Mouse (Mus musculus) ES-Bruce4 (cell line): ENCODE data around the gene Map3k12. TPM values are rescaled to one million over a fixed set of nuclear protein-coding genes. Genes with fewer than 3 reads are reported as not detected.

ENCODE experiments used
- H3K27ac ChIP-seq: 2 replicates; pipeline ENCODE4 v1.5.1; 2012; ENCODE audit warnings: low read length, inconsistent platforms; ENCODE audit not compliant: insufficient read depth
- H3K27me3 ChIP-seq: 2 replicates; pipeline ENCODE4 v1.6.1; 2012; ENCODE audit warnings: mild to moderate bottlenecking, low read length, inconsistent platforms; ENCODE audit not compliant: control insufficient read depth, poor library complexity, insufficient read depth, severe bottlenecking
- H3K36me3 ChIP-seq: 2 replicates; pipeline ENCODE4 v1.6.1; 2012; ENCODE audit warnings: inconsistent platforms, mild to moderate bottlenecking, low read length, moderate library complexity; ENCODE audit not compliant: control insufficient read depth, poor library complexity, insufficient read depth, severe bottlenecking
- H3K4me1 ChIP-seq: one replicate; pipeline ENCODE4 v1.8.1; 2011; ENCODE audit warnings: low read length; ENCODE audit not compliant: control insufficient read depth, insufficient read depth
- H3K4me3 ChIP-seq: 2 replicates; pipeline ENCODE4 v1.5.1; 2011; ENCODE audit warnings: low read depth, mild to moderate bottlenecking, low read length
- H3K9ac ChIP-seq: 2 replicates; pipeline ENCODE4 v1.6.1; 2012; ENCODE audit warnings: low read depth, mild to moderate bottlenecking, inconsistent platforms; ENCODE audit not compliant: poor library complexity, severe bottlenecking
- H3K9me3 ChIP-seq: replicated peaks from 2 replicates; pipeline ENCODE4 v1.6.1; 2012; ENCODE audit warnings: mild to moderate bottlenecking, low read length, inconsistent platforms; ENCODE audit not compliant: control insufficient read depth, poor library complexity, insufficient read depth, severe bottlenecking
- CTCF ChIP-seq: IDR thresholded peaks from one replicate; pipeline ENCODE4 v1.8.1; 2011; ENCODE audit warnings: low read depth, low read length
- EP300 ChIP-seq: IDR thresholded peaks from 2 replicates; pipeline ENCODE4 v1.6.1; 2011; ENCODE audit warnings: low read depth, low read length; ENCODE audit not compliant: insufficient read depth
- POLR2A ChIP-seq: IDR thresholded peaks from one replicate; pipeline ENCODE4 v1.8.1; 2011; ENCODE audit warnings: low read length; ENCODE audit not compliant: insufficient read depth
- polyA plus RNA-seq: library from polyadenylated mRNA; stranded (reverse); fragments of >200 nt; gene quantifications from 2 replicates; pipeline ENCODE4 v1.2.4, GENCODE M21; 2011; ENCODE audit warnings: low read depth; ENCODE audit not compliant: missing spikeins, insufficient read depth, insufficient read length

Gene Map3k12
- polyA plus RNA-seq, 1 experiment = 11.1 TPM

- no peak overlapping the region for H3K9ac ChIP-seq
Observed at GRCm38 (mm10) chr15:102499370-102499769, 17.5 kb downstream of the Map3k12 start.

DNA sequence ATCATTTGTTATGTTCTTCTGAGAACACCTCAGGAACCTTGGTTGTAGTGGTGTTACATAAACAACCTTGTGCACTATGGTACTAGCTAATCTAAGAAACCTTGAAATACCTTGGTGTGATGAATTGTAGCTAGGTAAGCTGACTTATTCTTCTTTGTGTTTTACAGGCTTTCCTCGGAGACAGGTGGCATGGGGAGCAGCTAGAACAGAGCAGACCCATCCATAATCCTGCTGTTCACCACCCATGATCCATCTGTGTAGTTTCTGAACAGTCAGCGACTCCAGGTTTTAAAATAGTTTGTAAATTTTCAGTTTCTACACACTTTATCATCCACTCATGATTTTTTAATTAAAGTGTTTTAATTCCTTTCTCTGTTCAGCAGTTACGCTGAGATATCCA lies 18.5 kb downstream of the Map3k12 start:
- H3K9ac ChIP-seq = no peak overlapping the region
- H3K4me1 ChIP-seq = no peaks in the 10 kb centered on the region
- H3K4me3 ChIP-seq = no peak overlapping the region
- H3K27ac ChIP-seq = no peak overlapping the region
- TF ChIP-seq POLR2A (no peak), CTCF (no peak)
- H3K27me3 ChIP-seq = no peaks in the 10 kb centered on the region
- peaks cover 96% of the 10 kb centered on the region for H3K36me3 ChIP-seq
- no peaks in the 10 kb centered on the region for H3K9me3 ChIP-seq

More at GRCm38 (mm10) chr15:102499370-102499769, 17.5 kb downstream of the Map3k12 start:
- Histone ChIP-seq H3K4me3 (no peak overlapping the region), H3K9me3 (no peaks in the 10 kb centered on the region), H3K27ac (no peak overlapping the region), H3K27me3 (no peaks in the 10 kb centered on the region), H3K4me1 (no peaks in the 10 kb centered on the region), H3K36me3 (peaks cover 96% of the 10 kb centered on the region)
- TF ChIP-seq CTCF (no peak), EP300 (no peak), POLR2A (no peak)

DNA sequence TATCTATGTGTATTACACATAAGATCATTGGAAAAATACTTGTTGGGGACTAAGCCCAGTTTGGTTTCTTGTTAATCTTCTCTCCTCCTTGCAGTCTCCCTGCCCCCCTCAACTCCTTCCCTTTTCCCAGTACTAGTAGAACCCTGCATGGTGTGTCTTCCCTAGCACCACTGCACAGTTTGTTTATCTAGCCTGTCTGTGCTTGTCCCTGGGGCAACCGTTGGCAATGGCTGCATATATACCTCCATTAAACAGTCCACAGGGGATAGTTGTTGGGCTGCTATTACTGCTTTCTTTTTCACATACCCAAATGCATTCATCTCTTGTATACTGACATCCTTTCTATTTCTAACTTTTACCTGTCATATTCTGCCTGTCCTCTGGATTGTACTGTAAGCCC lies 29.2 kb downstream of the Map3k12 start:
- no peaks in the 10 kb centered on the region for H3K4me1 ChIP-seq
- no peak overlapping the region for H3K4me3 ChIP-seq
- H3K27me3 ChIP-seq = no peaks in the 10 kb centered on the region
- H3K36me3 ChIP-seq = peaks cover 89% of the 10 kb centered on the region
- TF ChIP-seq EP300 = no peak
- H3K27ac ChIP-seq = no peak overlapping the region
- no peak overlapping the region for H3K9ac ChIP-seq
- H3K9me3 ChIP-seq = no peaks in the 10 kb centered on the region

- Histone ChIP-seq H3K9ac (no peak overlapping the region), H3K4me3 (no peak overlapping the region), H3K36me3 (peaks cover 90% of the 10 kb centered on the region), H3K4me1 (no peaks in the 10 kb centered on the region), H3K9me3 (no peaks in the 10 kb centered on the region), H3K27me3 (no peaks in the 10 kb centered on the region), H3K27ac (no peak overlapping the region)
- TF ChIP-seq POLR2A (no peak), EP300 (no peak), CTCF (no peak)
Observed at GRCm38 (mm10) chr15:102485853-102486252, 31.0 kb downstream of the Map3k12 start.

- Histone ChIP-seq H3K4me1 (no peaks in the 10 kb centered on the region), H3K4me3 (no peak overlapping the region), H3K36me3 (peaks cover 86% of the 10 kb centered on the region), H3K27me3 (no peaks in the 10 kb centered on the region), H3K9me3 (no peaks in the 10 kb centered on the region), H3K27ac (no peak overlapping the region), H3K9ac (no peak overlapping the region)
- TF ChIP-seq CTCF (no peak), EP300 (no peak), POLR2A (no peak)
Observed at GRCm38 (mm10) chr15:102483136-102483535, 33.7 kb downstream of the Map3k12 start.

DNA sequence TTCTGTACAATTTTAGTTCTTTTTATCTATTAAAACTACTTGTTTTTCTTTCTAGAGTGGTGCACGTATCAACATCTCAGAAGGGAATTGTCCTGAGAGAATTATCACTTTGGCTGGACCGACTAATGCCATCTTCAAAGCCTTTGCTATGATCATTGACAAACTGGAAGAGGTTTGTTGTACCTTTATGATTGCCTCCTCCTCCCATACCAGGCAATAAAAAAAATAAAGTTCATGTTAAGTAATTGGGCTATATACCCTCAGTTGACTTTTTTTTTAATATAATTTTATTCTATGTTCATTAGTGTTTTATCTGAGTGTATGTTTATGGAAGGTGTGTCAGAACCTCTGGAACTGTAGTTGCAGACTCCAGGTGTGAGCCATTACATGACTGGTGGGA lies 42.3 kb downstream of the Map3k12 start:
- no peaks in the 10 kb centered on the region for H3K4me1 ChIP-seq
- no peak for TF ChIP-seq EP300
- TF ChIP-seq CTCF = no peak
- TF ChIP-seq POLR2A = no peak
- no peaks in the 10 kb centered on the region for H3K27me3 ChIP-seq
- no peak overlapping the region for H3K27ac ChIP-seq
- no peak overlapping the region for H3K9ac ChIP-seq
- H3K9me3 ChIP-seq = no peaks in the 10 kb centered on the region
- peaks cover 61% of the 10 kb centered on the region for H3K36me3 ChIP-seq
- H3K4me3 ChIP-seq = no peak overlapping the region

DNA sequence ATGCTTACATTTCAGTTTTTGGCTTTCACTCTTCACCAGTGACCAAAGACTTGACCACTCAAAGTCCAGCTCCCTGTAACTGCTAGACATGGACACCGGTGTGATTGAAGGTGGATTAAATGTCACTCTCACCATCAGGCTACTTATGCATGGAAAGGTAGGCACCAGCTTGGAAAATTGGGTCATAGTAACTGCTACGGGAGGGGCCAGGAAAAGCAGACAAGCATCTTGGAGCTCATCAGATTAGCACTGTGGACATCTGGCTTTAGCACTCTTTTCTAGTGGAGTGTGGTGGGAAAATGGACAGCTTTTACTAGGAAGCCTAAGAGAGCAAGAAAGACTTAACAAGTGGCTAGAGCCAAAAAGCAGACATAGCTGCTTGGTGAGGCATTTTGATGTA lies 43.6 kb downstream of the Map3k12 start:
- Histone ChIP-seq H3K4me3 (no peak overlapping the region), H3K36me3 (peaks cover 57% of the 10 kb centered on the region), H3K9me3 (peaks cover 7% of the 10 kb centered on the region)

More for the DNA sequence above, 43.6 kb downstream of the Map3k12 start:
- Histone ChIP-seq H3K27ac (no peak overlapping the region), H3K27me3 (no peaks in the 10 kb centered on the region), H3K4me1 (no peaks in the 10 kb centered on the region), H3K9ac (peak overlapping the region; percentile 14; the same call in 1 of the 2 replicates)
- TF ChIP-seq POLR2A = no peak
- TF ChIP-seq EP300 = no peak
- TF ChIP-seq CTCF = no peak
